Mouse (Mus musculus): ENCODE results near the gene Mkrn1. TPM values are rescaled to one million over a fixed set of nuclear protein-coding genes. Genes with fewer than 3 reads are reported as not detected.

The Mkrn1 gene
- polyA plus RNA-seq (2015; fragmentation: Nextera tagmentation; extraction: Ambion mirVana) = 46.2 and 47.9 TPM in 2 replicates

DNA sequence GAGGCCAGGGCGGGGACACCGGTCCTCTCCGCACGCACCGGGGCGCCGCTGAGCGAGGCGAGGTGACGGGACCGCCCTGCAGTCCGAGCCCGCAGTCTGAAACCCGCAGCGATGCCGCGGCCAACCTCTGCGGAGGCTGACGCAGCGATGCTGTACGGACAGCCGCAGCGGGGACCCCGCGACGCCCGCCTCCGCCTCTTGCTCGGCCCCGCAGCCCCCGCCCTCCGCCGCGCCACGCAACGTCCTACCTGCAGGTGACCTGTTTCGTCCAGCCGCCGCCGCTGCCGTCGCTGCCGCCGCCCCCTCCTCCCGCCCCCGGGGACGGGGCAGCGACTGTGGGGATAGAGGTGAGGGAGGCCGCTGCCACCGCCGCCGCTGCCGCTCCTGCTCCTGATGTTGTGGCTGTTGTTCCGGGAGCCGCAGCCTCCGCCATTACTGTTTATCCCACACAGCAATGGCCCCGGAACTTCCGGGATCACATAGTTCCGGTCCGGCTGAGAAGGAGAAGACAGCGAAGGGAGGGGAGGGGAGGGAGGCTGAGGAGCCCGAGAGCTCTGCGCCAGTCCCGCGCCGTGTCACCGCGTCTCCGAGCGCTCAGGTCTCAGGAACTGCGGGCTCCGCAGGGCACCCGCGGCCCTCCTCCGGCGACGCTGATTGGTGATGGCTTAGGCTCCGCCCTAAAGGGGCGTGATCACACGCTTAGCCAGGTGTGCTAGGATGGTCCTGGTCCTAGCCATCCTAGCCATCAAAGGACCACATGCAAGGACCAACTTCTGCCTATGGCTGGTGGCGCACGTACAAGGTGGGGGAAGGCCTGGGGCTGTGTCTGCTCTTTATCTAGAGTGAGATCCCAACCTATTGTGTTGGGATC is at the start of gene Mkrn1:
Gene Mkrn1 (minus strand): TSS at position 612 of the 871 bp plus-strand sequence.
- Histone ChIP-seq H3K4me2 (replicated peaks) (peak within 1 kb of the TSS; percentile 65), H3K27ac (peak within 1 kb of the TSS; percentile 61; the same call in 1 of the 2 replicates), H3K4me1 (peaks cover 5% of the 10 kb centered on the region), H3K9me3 (no peaks in the 10 kb centered on the region; the same call in 1 of the 2 replicates), H3K27me3 (peaks cover 38% of the 10 kb centered on the region), H3K9ac (peak within 1 kb of the TSS; percentile 77), H3K36me3 (no peaks in the 10 kb centered on the region), H3K4me3 (peak within 1 kb of the TSS; percentile 94)
- WGBS = under 1% methylated on average over 81 of the region's 82 CpGs
- peak; percentile 91 for ATAC-seq (ENCODE audit: low FRiP score, low read depth)

DNA sequence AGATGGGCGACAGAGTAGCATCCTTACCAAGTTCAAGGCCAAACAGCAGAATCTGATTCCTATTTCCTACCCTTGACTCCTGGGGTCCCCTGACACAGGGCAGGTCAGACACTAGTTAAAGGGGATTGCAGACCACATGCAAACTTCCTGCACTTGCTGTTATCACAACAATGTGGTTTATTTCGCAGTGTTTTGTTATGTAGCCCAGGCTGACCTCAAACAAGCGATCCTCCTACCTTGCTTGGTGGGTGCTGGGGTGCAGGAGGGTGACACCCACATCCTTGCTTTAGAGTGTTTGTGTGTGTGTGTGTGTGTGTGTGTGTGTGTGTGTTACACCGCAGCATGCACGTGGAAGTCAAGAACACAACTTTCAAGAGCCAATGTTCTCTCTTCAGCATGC is 49.2 kb upstream of the Mkrn1 start:
- WGBS = 94% methylated on average over 5 of the region's 5 CpGs
- no peak for ATAC-seq (ENCODE audit: low FRiP score, low read depth)
- H3K27me3 ChIP-seq = no peaks in the 10 kb centered on the region
- H3K4me2 ChIP-seq (replicated peaks) = no peak overlapping the region
- peaks cover 71% of the 10 kb centered on the region for H3K36me3 ChIP-seq
- H3K9me3 ChIP-seq = no peaks in the 10 kb centered on the region
- H3K9ac ChIP-seq = no peak overlapping the region
- no peak overlapping the region for H3K4me3 ChIP-seq
- H3K4me1 ChIP-seq = peaks cover 24% of the 10 kb centered on the region
- H3K27ac ChIP-seq = no peak overlapping the region

DNA sequence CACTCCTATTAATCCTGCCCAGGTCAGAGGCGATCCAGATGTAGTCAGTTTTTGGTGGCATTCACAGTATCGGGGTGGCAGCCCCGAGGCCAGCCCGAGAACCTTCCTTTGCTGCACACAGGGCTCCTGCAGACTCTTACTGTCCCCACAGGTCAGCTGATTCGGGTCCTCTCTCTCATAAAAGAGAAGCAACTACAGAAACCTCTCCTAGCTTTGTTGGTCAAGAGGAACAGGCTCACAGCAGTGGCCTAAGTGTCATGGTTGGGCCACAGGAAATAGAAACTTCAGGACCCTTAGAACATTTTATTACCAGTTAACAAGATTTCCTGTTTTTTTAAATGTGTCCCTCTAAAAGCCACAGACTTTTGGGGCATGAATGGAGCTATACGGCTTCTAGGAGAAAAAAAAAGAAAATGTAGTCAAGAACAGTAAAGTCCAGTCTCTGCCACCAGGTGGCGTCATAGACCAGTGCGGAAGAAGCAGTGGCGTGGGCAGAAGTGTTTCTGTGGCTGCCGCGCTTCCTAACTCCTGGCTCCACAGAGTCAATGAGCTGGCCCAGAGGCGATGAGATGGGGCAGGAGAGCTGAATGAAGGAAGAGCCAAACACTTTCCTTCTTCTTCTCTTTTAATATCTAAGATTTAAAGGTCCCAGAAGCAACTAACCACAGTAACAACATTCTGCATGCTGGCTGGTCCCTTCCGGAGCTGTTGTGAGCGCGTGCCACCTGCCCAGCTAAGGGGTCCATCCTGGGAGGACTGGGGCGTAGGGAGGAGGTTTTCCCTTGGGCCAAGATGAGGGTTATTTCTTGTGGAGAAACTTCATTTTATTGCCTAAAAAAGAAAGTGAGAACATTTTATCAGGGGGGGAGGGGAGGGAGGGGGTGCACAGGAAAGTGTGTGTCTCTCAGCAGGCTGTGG is 42.6 kb upstream of the Mkrn1 start:
- Histone ChIP-seq H3K4me3 (no peak overlapping the region), H3K27ac (no peak overlapping the region), H3K36me3 (peaks cover 59% of the 10 kb centered on the region), H3K27me3 (no peaks in the 10 kb centered on the region), H3K4me1 (peaks cover 10% of the 10 kb centered on the region), H3K4me2 (replicated peaks) (no peak overlapping the region), H3K9me3 (peaks cover 4% of the 10 kb centered on the region), H3K9ac (no peak overlapping the region)
- peak; percentile 73; the same call in 1 of the 2 replicates for ATAC-seq (ENCODE audit: low FRiP score, low read depth)
- whole genome bisulfite sequencing = 52% methylated on average over 16 of the region's 16 CpGs

DNA sequence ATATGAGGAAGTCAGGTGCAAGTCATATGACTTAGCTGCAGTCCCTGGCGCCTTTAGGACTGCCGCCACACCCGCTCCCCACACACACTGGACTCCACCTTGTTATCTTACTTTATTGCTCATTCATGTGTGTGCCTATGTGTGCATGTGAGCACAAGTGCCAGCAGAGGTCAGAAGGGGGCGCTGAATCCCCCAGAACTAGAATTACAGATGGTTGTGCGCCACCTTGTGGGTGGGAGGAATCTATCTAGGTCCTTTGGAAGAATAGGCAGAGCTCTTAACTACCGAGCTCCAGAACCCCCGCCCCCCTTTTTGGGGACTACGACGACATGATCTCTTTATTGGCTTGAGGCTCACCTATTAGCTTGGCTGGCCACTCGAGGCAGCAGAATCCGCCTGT is 39.8 kb upstream of the Mkrn1 start:
- Histone ChIP-seq H3K27me3 (no peaks in the 10 kb centered on the region), H3K4me1 (peaks cover 17% of the 10 kb centered on the region), H3K9ac (no peak overlapping the region), H3K36me3 (peaks cover 37% of the 10 kb centered on the region), H3K4me3 (no peak overlapping the region), H3K27ac (no peak overlapping the region), H3K9me3 (peaks cover 4% of the 10 kb centered on the region), H3K4me2 (replicated peaks) (no peak overlapping the region)
- 96% methylated on average over 11 of the region's 11 CpGs for WGBS
- no peak for ATAC-seq (ENCODE audit: low FRiP score, low read depth)

DNA sequence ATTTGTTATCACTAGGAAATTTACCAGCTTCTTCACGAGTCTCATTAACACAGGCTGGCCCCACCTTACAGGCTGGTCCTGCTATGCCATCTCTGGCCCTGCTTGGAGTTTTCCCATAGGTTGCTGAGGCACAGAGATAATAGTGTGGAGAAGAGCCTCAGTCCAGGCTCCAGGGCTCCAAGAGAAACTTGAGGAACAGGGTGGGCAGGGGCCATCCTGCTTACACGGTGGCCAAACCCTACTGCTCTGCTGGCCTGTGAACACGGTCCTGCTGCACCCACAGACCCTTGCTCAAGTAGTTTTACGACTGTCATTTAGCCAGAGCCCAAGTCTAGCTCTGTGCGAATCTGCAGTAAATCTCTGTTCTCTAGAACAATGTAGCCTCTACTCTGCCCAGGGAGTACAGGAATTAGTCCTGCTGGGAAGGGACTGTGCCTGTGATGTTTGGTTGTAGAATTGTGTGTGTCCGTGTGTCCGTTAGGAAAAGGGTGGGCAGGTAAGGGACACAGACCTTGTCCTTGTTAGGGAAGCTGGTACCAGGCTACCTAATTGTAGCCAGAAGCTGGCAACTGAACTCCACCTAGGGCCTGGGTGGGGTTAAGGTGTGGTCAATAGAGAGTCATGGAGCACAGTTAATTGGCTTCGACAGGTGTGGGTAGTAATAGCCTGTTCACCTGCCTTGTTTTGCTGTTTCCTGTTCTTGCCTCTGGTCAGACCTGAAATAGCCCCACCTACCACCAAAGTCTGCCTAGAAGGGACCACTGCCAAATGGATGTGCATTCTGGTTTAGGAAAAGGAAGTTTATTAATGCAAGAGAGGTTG is 35.3 kb upstream of the Mkrn1 start:
- no peak overlapping the region for H3K9ac ChIP-seq
- no peak overlapping the region for H3K4me3 ChIP-seq
- no peak for ATAC-seq (ENCODE audit: low FRiP score, low read depth)
- peaks cover 4% of the 10 kb centered on the region for H3K9me3 ChIP-seq
- peaks cover 7% of the 10 kb centered on the region for H3K36me3 ChIP-seq
- no peak overlapping the region for H3K27ac ChIP-seq
- H3K4me1 ChIP-seq = peaks cover 9% of the 10 kb centered on the region
- 35% methylated on average over 8 of the region's 8 CpGs for WGBS
- no peak overlapping the region for H3K4me2 ChIP-seq (replicated peaks)
- H3K27me3 ChIP-seq = no peaks in the 10 kb centered on the region

DNA sequence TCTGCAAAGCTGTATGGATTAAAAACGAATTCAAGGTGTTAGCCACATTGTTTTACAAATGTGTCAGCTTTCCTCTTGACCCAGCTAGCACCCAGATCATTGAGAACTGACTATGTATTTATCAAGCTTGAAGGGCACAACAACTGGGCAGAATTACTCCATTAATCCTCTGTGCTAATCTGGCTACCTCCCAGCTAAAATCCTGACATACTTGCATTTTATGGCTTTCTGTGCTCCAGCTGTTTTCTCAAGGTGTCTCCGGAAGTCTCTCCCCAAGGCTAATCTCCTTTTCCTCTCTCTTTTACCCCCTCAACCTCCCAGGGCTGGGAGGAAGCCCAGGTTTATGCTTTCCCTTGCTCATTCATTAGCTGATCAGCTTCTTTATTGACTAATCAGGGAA is 34.4 kb upstream of the Mkrn1 start:
- Histone ChIP-seq H3K36me3 (no peaks in the 10 kb centered on the region), H3K9ac (no peak overlapping the region), H3K4me1 (peaks cover 9% of the 10 kb centered on the region), H3K4me2 (replicated peaks) (no peak overlapping the region), H3K4me3 (no peak overlapping the region), H3K27me3 (no peaks in the 10 kb centered on the region), H3K27ac (no peak overlapping the region), H3K9me3 (no peaks in the 10 kb centered on the region)
- 31% methylated on average over 2 of the region's 2 CpGs for WGBS
- ATAC-seq (ENCODE audit: low FRiP score, low read depth) = no peak

DNA sequence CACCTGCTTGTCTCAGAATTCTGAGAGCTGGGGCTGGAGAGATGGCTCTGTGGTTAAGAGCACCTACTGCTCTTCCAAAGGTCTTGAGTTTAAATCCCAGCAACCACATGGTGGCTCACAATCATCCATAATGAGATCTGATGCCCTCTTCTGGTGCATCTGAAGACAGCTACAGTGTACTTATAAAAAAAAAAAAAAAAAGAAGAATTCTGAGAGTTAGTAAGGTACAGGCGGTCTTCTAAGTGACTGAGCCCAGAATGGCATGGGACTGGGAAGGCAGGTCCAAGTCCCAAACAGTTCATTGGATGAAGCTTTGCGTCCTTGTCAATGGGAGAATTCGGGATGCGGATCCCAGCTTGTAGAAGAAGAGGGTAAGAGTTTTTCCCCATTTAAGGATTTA is 33.3 kb upstream of the Mkrn1 start:
- ATAC-seq (ENCODE audit: low FRiP score, low read depth) = no peak
- H3K4me2 ChIP-seq (replicated peaks) = no peak overlapping the region
- no peaks in the 10 kb centered on the region for H3K9me3 ChIP-seq
- no peaks in the 10 kb centered on the region for H3K27me3 ChIP-seq
- peaks cover 9% of the 10 kb centered on the region for H3K4me1 ChIP-seq
- no peak overlapping the region for H3K27ac ChIP-seq
- no peak overlapping the region for H3K9ac ChIP-seq
- 93% methylated on average over 4 of the region's 4 CpGs for WGBS
- no peak overlapping the region for H3K4me3 ChIP-seq
- no peaks in the 10 kb centered on the region for H3K36me3 ChIP-seq

DNA sequence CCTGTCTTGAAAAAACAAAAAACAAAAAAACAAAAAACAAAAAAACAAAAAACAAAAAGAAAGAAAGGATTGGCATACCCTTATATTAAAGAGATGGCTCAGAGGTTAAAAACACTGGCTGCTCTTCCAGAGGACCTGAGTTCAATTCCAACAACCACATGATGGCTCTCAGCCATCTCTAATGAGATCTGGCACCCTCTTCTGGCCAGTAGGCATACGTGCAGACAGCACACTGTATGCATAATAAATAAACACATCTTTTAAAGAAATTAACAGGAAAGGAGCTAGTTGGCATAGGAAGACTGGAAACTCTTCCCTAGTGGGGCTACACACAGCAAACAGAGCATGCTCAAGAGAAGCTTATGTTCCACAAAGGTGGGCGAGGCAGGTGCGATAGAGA is 30.8 kb upstream of the Mkrn1 start:
- Histone ChIP-seq H3K36me3 (no peaks in the 10 kb centered on the region), H3K4me3 (no peak overlapping the region), H3K27me3 (no peaks in the 10 kb centered on the region), H3K4me1 (peaks cover 9% of the 10 kb centered on the region), H3K9me3 (no peaks in the 10 kb centered on the region), H3K9ac (no peak overlapping the region), H3K4me2 (replicated peaks) (no peak overlapping the region), H3K27ac (no peak overlapping the region)
- 73% methylated on average over 3 of the region's 3 CpGs for WGBS
- no peak for ATAC-seq (ENCODE audit: low FRiP score, low read depth)

DNA sequence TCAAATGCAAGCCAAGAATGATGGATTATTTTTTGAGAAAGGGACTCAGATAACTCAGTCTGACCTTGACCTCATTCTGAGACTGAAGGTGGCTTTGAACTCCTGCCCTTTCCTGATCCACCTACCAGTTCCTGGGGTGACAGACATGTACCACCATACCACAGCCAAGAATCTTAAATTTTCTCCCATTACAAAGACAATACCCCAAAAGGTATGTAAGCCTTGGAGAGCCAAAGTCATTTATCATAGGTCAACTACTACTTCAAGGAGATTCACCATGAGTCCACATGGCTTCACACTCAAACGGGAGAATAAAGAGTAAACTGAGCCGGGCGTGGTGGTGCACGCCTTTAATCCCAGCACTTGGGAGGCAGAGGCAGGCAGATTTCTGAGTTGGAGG is 30.3 kb upstream of the Mkrn1 start:
- H3K4me3 ChIP-seq = no peak overlapping the region
- H3K27ac ChIP-seq = no peak overlapping the region
- 96% methylated on average over 4 of the region's 4 CpGs for WGBS
- H3K4me1 ChIP-seq = peaks cover 5% of the 10 kb centered on the region; the same call in 1 of the 2 replicates
- no peaks in the 10 kb centered on the region for H3K9me3 ChIP-seq
- H3K9ac ChIP-seq = no peak overlapping the region
- ATAC-seq (ENCODE audit: low FRiP score, low read depth) = no peak
- H3K4me2 ChIP-seq (replicated peaks) = no peak overlapping the region
- H3K36me3 ChIP-seq = no peaks in the 10 kb centered on the region
- no peaks in the 10 kb centered on the region for H3K27me3 ChIP-seq

DNA sequence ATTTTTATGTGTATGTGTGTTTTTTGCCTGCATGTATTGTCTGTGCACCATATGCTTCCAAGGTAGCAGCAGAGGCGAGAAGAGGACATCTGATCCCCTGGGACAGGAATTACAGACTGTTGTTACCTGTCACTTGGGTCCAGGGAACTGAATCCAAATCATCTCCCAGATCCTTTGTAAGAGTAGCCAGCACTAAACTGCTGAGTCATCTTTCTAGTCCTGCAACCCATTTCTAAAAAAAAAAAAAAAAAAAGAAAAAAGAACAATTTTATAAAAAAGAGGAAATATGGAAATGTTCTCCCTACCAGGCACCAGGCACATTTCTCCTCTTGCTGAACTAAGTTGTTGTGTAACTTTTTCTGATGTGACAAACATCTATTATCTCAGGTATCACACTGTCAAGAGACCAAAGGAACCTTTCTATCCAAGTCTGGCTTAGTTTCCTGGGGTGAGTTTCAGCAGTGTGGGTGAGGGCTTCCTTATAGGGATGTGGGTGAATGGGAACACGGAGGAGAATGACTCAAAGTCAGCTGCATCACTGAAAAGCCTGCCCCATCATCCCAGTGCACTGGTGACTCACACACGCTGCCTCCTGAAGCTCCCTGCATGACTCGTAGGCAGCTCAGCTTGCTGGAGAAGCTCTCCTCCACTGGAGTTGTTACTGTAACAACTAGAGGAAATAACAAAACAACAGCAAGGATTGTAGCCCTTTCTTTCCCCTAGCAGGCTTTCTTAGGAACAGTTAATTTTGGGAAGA is 27.3 kb upstream of the Mkrn1 start:
- WGBS = 57% methylated on average over 4 of the region's 4 CpGs
- no peak for ATAC-seq (ENCODE audit: low FRiP score, low read depth)
- no peak overlapping the region for H3K4me3 ChIP-seq
- no peaks in the 10 kb centered on the region for H3K4me1 ChIP-seq
- no peak overlapping the region for H3K9ac ChIP-seq
- no peaks in the 10 kb centered on the region for H3K27me3 ChIP-seq
- no peak overlapping the region for H3K27ac ChIP-seq
- no peaks in the 10 kb centered on the region for H3K9me3 ChIP-seq
- no peaks in the 10 kb centered on the region for H3K36me3 ChIP-seq
- no peak overlapping the region for H3K4me2 ChIP-seq (replicated peaks)
